Mouse (Mus musculus) forebrain, embryonic 13.5 days (tissue): ENCODE data around the gene Tmem212. TPM values are rescaled to one million over a fixed set of nuclear protein-coding genes. Genes with fewer than 3 reads are reported as not detected.
"Not testable (repeated sequence)": the region's sequence is repeated elsewhere in the genome, so short reads cannot be mapped to it uniquely, and the experiment has no call there.

Source experiments
- ATAC-seq: fragments of 200-750 bp; cut with Nextera tagmentation; 2 replicates; pipeline ENCODE4 v1.8.0; 2017
- H3K27ac ChIP-seq: fragments of 300-500 bp; sonication (generic); 2 replicates; pipeline ENCODE4 v1.5.1; 2015; ENCODE audit warnings: inconsistent platforms, mild to moderate bottlenecking, moderate library complexity
- H3K27me3 ChIP-seq: fragments of 300-500 bp; sonication (generic); 2 replicates; pipeline ENCODE4 v1.6.1; 2015; ENCODE audit warnings: mild to moderate bottlenecking, inconsistent platforms
- H3K36me3 ChIP-seq: fragments of 300-500 bp; sonication (generic); 2 replicates; pipeline ENCODE4 v1.6.1; 2015; ENCODE audit warnings: mild to moderate bottlenecking, inconsistent platforms; ENCODE audit not compliant: poor library complexity, severe bottlenecking
- H3K4me1 ChIP-seq: fragments of 300-500 bp; sonication (generic); 2 replicates; pipeline ENCODE4 v1.6.1; 2015; ENCODE audit warnings: inconsistent platforms
- H3K4me2 ChIP-seq: fragments of 300-500 bp; sonication (generic); 2 replicates; pipeline ENCODE4 v1.6.1; 2015; ENCODE audit warnings: inconsistent platforms, mild to moderate bottlenecking, moderate library complexity
- H3K4me3 ChIP-seq: fragments of 300-500 bp; sonication (generic); 2 replicates; pipeline ENCODE4 v1.5.1; 2015; ENCODE audit warnings: mild to moderate bottlenecking, inconsistent platforms
- H3K9ac ChIP-seq: fragments of 300-500 bp; sonication (generic); 2 replicates; pipeline ENCODE4 v1.6.1; 2015; ENCODE audit warnings: mild to moderate bottlenecking, inconsistent platforms
- H3K9me3 ChIP-seq: fragments of 300-500 bp; sonication (generic); replicated peaks from 2 replicates; pipeline ENCODE4 v1.6.1; 2016; ENCODE audit warnings: inconsistent platforms
- WGBS: fragments of 180-500 bp; shearing (Covaris S2); methylation state at CpG from one replicate; pipeline ENCODE4 v1.1.7; 2015; 5-methylcytosine and 5-hydroxymethylcytosine counted together
- polyA plus RNA-seq: library from polyadenylated mRNA; unstranded; fragments of >200 nt; fragmentation: Nextera tagmentation; extraction: Ambion mirVana; gene quantifications from 2 replicates; pipeline ENCODE4 v1.2.1, GENCODE M21; 2015

Gene Tmem212
- not detected in 2 replicates for polyA plus RNA-seq

DNA sequence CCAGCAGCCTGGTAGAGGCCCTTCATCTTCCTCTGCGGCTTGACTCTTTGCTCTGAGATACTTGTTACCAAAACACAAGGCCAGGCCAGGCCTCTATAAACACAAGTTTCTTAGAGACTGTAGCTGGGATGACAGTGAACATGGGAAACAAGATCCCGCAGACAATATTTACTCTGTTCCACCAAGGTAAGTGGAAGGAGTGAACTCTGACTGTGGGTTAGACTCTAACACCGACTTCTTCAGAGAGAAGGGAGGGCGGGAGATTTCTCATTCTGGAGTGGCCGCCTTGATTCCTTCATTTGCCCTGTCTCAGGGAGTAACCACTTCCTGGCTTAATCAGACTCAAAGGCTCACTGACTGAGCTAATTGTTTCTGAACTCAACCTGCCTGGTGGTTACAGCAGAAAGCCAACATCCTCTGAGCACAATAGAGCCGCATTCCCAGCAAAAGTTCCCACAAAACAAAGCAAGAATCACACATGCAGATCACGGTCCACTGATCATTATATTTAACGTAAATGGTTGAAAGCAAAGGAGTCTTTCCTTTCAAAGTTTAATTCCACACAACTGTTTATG, at the start of gene Tmem212:
Gene Tmem212, minus strand, starts transcription at position 51 of the 575 bp plus-strand sequence.
- no peak within 1 kb of the TSS for H3K9ac ChIP-seq
- H3K4me2 ChIP-seq: no peak within 1 kb of the TSS
- no peak for ATAC-seq
- no peaks in the 10 kb centered on the region for H3K9me3 ChIP-seq
- no peaks in the 10 kb centered on the region for H3K4me1 ChIP-seq
- no peak within 1 kb of the TSS for H3K27ac ChIP-seq
- H3K27me3 ChIP-seq: no peaks in the 10 kb centered on the region
- whole genome bisulfite sequencing: 55% methylated on average over 8 of the region's 8 CpGs
- H3K36me3 ChIP-seq: no peaks in the 10 kb centered on the region
- no peak within 1 kb of the TSS for H3K4me3 ChIP-seq

DNA sequence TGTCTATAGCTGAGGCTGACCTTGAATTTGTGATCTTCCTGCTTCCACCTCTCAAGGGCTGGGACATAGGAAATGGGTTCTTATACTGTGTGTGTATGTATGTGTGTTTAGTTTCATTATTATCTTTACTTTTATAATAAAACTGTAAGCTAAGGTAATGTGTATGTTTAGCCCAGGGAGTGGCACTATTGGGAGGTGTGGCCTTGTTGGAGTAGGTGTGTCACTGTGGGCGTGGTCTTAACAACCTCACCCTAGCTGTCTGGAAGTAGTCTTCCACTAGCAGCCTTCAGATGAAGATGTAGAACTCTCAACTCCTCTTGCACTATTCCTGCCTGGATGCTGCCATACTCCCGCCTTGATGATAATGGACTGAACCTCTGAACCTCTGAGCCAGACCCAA, 49.2 kb upstream of the Tmem212 start:
- not testable (repeated sequence) for H3K4me2 ChIP-seq, H3K27me3 ChIP-seq, H3K4me3 ChIP-seq, H3K36me3 ChIP-seq, H3K4me1 ChIP-seq, ATAC-seq, H3K9ac ChIP-seq, H3K9me3 ChIP-seq, H3K27ac ChIP-seq
- WGBS: 78% methylated on average over 2 of the region's 2 CpGs

DNA sequence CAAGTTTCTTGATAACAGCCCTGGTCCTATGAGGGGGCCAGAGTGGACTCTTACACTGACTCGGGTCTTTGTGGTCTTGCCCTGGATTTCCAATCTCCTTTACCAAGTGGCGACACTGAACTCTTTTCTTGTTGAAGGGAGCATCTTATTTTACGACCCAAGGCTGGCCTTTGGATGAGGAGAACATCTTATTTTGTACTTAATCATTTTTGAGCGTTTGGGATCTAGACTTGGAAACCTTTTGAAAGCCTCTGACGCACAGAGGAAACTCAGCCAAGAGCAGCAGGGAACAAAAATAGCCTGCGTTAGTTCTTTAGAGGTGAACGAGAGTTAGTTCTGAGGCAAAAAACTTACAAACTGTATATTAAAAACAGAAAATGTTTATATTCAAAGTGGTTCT, 46.8 kb upstream of the Tmem212 start:
- Histone ChIP-seq H3K9ac (no peak overlapping the region), H3K4me2 (no peak overlapping the region), H3K27me3 (peaks cover 15% of the 10 kb centered on the region), H3K36me3 (no peaks in the 10 kb centered on the region), H3K4me3 (no peak overlapping the region), H3K4me1 (peaks cover 15% of the 10 kb centered on the region), H3K9me3 (no peaks in the 10 kb centered on the region), H3K27ac (no peak overlapping the region)
- no peak for ATAC-seq
- WGBS: 86% methylated on average over 7 of the region's 7 CpGs

DNA sequence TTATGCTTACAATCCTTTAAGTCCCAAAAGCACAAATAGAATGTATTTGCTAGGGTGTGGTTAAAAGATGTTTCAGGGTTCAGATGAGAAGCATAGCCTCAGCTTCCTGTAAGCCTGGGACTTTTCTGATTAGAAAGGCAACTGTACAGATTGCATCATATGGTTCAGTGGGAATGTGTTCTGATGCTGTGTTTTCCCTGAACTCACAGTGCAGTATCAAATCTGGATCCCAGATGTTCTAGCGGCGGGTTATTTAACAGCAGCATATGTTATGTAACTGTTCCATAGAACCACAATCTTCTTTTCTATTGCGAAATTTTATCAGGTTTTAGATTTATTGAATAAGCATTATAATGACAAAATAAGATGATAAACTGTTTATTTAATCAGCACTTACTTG, 45.5 kb upstream of the Tmem212 start:
- Histone ChIP-seq H3K36me3 (no peaks in the 10 kb centered on the region), H3K9me3 (no peaks in the 10 kb centered on the region), H3K4me3 (no peak overlapping the region), H3K27ac (no peak overlapping the region), H3K4me1 (peaks cover 15% of the 10 kb centered on the region), H3K4me2 (no peak overlapping the region), H3K9ac (no peak overlapping the region), H3K27me3 (peaks cover 20% of the 10 kb centered on the region)
- ATAC-seq: no peak
- WGBS: 90% methylated on average over 3 of the region's 3 CpGs

DNA sequence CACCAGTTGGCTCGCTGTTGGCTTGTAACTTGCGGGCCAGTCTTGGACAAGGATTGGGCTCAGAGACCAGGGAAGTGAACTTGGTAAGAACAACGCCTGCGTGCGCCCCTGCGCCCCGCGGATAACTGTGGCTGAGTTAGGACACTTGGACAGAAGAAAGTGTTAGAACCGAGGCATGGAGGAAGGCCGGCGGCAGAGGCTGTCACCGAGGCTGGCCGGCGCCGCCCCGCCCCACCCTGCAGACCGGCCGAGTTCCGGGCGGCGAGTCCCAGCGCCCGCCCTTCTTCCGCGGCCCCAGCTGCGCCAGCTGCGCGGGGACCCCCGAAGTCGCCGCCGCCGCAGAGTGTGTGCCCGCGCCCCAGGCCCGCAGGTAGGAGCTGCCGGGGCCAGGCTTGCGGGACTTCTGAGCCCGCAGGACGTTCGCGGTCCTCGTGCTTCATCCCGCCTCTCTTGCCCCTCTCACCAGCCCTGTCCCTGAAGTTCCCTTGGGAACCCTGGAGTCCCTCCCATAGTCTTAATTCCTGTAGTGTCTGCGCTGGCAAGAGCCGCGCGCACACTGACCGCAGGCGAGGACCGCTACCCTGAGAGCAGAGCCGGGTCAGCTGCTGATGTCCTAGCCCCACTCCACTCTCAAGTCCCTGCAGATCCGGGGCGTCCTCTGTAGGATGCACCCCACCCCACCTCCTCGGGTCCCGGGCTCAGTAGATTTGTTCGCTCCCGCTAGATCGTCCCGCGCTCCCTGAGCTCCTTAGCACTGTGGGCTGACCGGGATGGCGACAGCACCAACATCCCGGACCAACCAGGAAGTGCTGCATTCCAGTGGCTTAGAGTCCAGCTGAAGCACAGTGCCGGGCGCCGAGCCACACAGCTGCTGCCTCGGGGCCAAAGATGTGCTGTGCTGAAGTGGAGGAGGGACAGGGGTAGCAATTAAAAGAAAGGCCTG, 42.5 kb upstream of the Tmem212 start, which contains the start of gene Pld1:
Gene Pld1, plus strand, starts transcription at position 315 of the 943 bp plus-strand sequence.
- Histone ChIP-seq H3K4me1 (peaks cover 15% of the 10 kb centered on the region), H3K27ac (no peak within 1 kb of the TSS; the same call in 1 of the 2 replicates), H3K9me3 (no peaks in the 10 kb centered on the region), H3K4me3 (peak within 1 kb of the TSS; percentile 55), H3K9ac (peak within 1 kb of the TSS; percentile 69), H3K27me3 (peaks cover 20% of the 10 kb centered on the region), H3K4me2 (peak within 1 kb of the TSS; percentile 100), H3K36me3 (no peaks in the 10 kb centered on the region)
- under 1% methylated on average over 66 of the region's 68 CpGs for WGBS
- peak; percentile 81 for ATAC-seq

DNA sequence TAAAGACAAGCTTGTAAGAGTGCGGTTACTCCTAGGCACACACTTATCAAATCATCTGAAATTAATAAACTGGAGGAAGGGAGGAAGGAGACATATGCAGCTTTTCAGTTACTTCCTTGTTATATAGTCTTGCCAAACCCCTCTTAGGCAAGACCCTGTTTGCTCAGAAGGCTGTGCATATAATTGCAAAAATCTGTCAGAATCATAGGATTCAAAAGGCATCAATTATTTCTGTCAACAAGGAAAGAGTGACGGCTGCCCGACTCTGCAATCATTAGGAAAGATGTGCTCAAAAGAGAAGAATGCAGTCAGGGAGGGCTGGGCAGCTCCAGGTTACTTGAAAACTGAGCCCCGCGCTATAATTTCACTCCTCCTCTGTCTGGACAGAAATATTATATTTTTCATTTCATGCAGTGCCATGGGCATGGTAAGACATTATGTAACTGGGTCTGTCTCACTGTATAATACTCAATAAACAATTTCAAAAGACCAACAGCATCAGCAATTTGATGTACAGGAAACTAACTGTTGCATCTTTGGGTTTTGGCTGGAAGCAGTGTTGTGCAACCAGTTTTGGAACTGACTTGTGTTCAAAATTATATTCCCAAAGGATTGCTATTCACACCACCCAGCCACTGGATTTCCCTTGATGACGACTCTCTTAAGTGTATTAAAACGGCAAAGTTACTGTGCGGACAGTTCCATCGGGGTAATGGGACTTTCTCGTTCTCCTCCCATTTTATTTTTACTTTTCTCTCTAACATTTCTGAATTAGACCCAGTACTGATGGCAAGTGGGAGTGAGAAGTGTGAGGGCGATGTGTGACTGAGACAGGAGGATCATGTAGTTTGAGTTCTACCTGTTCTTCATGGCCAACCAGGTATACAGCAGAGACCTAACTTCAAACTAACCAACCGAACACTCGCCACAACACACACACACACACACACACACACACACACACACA, 41.3 kb upstream of the Tmem212 start:
- WGBS: 79% methylated on average over 13 of the region's 13 CpGs
- H3K4me2 ChIP-seq: peak overlapping the region; percentile 100; the same call in 1 of the 2 replicates
- no peak overlapping the region for H3K9ac ChIP-seq
- no peak for ATAC-seq
- H3K27ac ChIP-seq: no peak overlapping the region
- H3K4me1 ChIP-seq: peaks cover 15% of the 10 kb centered on the region
- no peaks in the 10 kb centered on the region for H3K9me3 ChIP-seq
- H3K36me3 ChIP-seq: no peaks in the 10 kb centered on the region
- peaks cover 20% of the 10 kb centered on the region for H3K27me3 ChIP-seq
- H3K4me3 ChIP-seq: no peak overlapping the region

DNA sequence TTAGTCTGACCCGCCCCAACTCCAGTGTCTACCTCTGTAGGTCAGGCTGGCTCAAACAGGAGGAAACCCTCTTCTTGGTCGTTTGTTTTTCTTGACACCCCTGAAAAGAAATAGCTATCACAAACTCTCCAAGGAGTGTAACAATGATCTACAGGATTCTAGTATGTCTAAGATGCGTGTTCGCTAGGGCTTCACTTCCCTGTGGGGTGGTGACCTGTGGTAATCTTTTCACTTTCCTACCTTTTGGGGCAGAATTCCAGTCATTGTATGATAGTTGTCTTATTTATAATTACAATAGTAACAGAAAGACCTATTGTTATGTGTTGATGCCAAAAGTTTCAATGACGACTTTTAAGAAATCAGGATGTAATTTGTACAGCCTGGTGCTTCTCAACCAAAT, 40.6 kb upstream of the Tmem212 start:
- Histone ChIP-seq H3K4me3 (no peak overlapping the region), H3K9ac (no peak overlapping the region), H3K9me3 (no peaks in the 10 kb centered on the region), H3K4me1 (peaks cover 15% of the 10 kb centered on the region), H3K27ac (no peak overlapping the region), H3K4me2 (no peak overlapping the region), H3K36me3 (no peaks in the 10 kb centered on the region), H3K27me3 (peaks cover 20% of the 10 kb centered on the region)
- WGBS: 84% methylated on average over 5 of the region's 5 CpGs
- no peak for ATAC-seq

DNA sequence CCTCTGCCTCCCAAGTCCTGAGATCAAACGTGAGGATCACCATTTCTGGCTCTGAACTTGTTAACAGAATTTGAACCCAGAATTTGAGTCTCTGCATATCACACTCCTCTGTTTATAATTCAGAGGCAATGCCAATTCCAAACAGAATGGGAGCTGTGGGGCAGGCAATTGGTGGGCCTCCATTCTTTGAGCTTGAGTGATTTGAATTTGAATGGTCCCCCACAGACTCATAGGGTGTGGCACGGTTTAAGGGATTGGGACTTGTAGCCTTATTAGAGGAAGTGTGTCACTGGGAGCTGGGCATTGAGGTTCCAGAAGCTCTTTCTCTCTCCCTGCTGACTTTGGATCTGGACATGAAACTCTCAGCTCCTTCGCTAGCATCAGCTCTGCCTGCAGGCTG, 39.5 kb upstream of the Tmem212 start:
- Histone ChIP-seq H3K36me3 (no peaks in the 10 kb centered on the region), H3K9ac (no peak overlapping the region), H3K27ac (no peak overlapping the region), H3K4me3 (no peak overlapping the region), H3K4me1 (peaks cover 15% of the 10 kb centered on the region), H3K9me3 (no peaks in the 10 kb centered on the region), H3K27me3 (peaks cover 20% of the 10 kb centered on the region), H3K4me2 (no peak overlapping the region)
- 68% methylated on average over 3 of the region's 3 CpGs for WGBS
- ATAC-seq: no peak

DNA sequence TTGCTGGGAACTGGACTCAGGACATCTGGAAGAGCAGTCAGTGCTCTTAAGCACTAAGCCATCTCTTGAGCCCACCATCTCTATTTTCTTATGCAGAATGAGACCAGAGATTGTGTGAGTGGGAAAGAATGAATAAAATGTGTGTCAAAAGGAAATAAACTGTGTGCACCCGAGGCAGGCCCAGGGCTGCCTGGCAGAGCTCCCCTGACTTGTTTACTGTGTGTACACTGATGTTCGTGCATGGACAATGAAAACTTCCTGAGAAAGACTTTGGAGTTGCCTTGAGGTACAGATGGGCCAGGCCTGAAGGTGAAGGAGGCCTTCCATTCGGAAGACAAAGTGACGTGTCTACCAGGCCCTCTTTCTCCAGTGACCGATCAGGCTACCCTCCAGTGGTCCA, 36.2 kb upstream of the Tmem212 start:
- no peak for ATAC-seq
- WGBS: 92% methylated on average over 5 of the region's 5 CpGs
- Histone ChIP-seq H3K4me1 (no peaks in the 10 kb centered on the region), H3K4me3 (no peak overlapping the region), H3K27me3 (peaks cover under 1% of the 10 kb centered on the region; the same call in 1 of the 2 replicates), H3K9ac (no peak overlapping the region), H3K4me2 (no peak overlapping the region), H3K27ac (no peak overlapping the region), H3K9me3 (no peaks in the 10 kb centered on the region), H3K36me3 (no peaks in the 10 kb centered on the region)

DNA sequence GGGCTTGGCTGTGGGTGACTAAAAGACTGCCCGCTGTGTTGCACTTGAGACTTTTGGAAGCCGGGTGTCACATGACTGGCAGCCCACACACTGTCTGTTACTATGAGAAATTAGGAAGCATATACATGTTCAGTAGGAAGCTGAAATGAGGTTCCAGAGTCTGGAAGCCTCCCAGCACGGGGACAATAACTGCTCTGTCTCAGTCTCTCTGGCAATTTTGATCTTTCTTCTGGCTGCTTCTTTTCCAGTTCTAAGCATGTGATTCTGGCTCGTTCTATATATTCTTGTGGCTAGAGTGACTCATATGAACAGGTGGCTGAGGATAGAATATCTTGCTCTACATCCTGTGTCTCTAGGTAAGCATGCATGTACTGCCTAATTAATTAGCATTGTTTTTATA, 33.1 kb upstream of the Tmem212 start:
- Histone ChIP-seq H3K9ac (no peak overlapping the region), H3K4me2 (no peak overlapping the region), H3K4me3 (no peak overlapping the region), H3K4me1 (no peaks in the 10 kb centered on the region), H3K27me3 (no peaks in the 10 kb centered on the region), H3K36me3 (no peaks in the 10 kb centered on the region), H3K9me3 (no peaks in the 10 kb centered on the region), H3K27ac (no peak overlapping the region)
- ATAC-seq: no peak
- WGBS: 87% methylated on average over 4 of the region's 4 CpGs

DNA sequence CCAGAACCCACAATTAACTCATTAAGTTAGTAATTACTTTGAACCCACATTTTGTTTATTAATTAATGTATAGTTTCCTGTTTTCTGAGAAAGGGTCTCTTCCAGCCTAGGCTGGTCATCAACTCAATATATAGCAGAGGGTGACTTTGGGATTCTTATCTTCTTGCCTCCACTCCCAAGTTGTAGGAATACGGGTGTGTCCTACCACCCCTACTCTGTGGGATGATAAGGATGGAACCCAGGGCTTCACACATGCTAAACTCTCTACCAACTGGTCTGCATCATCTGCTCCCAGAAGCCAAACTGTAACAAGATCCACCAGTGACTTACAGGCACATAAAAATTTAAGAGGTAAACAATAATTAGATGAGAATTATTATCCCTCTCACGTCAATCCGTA, 27.9 kb upstream of the Tmem212 start:
- 83% methylated on average over 3 of the region's 3 CpGs for WGBS
- ATAC-seq: no peak
- H3K9ac ChIP-seq: no peak overlapping the region

More for the DNA sequence above, 27.9 kb upstream of the Tmem212 start:
- H3K4me1 ChIP-seq: no peaks in the 10 kb centered on the region
- no peaks in the 10 kb centered on the region for H3K36me3 ChIP-seq
- no peaks in the 10 kb centered on the region for H3K27me3 ChIP-seq
- no peaks in the 10 kb centered on the region for H3K9me3 ChIP-seq
- H3K27ac ChIP-seq: no peak overlapping the region
- H3K4me2 ChIP-seq: no peak overlapping the region
- no peak overlapping the region for H3K4me3 ChIP-seq
